In the genomic region with DNA sequence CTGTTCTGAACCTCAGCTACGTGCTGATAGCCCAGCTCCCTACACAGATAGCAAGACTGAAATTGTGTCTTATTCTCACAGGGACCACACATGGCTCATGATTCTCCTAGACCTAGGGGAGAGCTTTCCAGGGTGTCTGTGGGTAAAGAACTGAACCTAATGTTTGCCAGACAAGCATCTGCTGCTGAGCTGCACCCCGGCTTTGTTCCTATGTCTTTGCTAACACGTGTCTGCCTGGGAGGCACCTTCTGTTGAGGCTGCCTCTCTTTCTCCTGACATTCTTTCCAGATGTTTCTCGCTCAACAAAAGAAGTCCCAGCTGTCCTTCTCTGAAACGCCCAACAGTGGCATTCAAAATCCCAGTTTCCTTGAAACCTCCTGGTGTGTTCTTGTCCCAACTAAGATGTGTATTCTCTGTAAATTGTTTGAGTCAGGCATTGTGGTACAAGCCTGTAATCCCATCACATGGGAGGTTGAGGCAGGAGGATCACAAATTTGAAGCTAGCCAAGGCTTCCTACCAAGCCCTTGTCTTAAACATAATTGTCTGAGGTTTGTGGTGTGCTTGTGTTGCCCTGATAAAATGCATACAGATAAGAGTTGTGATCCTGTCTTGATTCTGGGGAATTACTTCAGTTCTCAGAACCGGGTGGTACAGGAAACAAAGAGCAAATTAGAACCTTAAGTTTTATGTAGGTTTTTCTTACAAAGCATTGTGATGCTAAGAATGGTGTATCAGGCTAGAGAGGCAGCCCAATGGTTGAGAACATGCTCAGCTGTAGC, we compare ENCODE assay signal across 22 mouse cellular contexts. TPM values are rescaled to one million over a fixed set of nuclear protein-coding genes. Genes with fewer than 3 reads are reported as not detected.
DNase-seq lines count a peak whose midpoint lies in the region; ATAC-seq and TF ChIP-seq lines count a peak whose summit lies in the region.
"Had no signal": no experiment of that assay in that cellular context is flagged by ENCODE, and none has a peak within 500 bp of the region (broad histone marks: within the 10 kb centered on the region; RNA-seq: fewer than 3 reads in every experiment).

No protein-coding gene starts in this region.

- WGBS in limb, embryonic 14.5 days: 49% methylated on average over 6 of the region's 6 CpGs
- WGBS in limb, embryonic 10.5 days: 78% methylated on average over 6 of the region's 6 CpGs
- WGBS in lung, adult 2 months: 65% methylated on average over 6 of the region's 6 CpGs
- WGBS in kidney, embryonic 14.5 days: 75% methylated on average over 6 of the region's 6 CpGs

- no peak for ATAC-seq in limb, embryonic 14.5 days (ENCODE audit: low FRiP score, low read depth)
- no peak for ATAC-seq in kidney, embryonic 14.5 days (ENCODE audit: low FRiP score, low TSS enrichment)
- ATAC-seq: activated CD4-positive, CD25-positive, alpha-beta regulatory T cell, adult 4 months; forebrain, embryonic 13.5 days; forebrain, postnatal 0 days; hindbrain, postnatal 0 days had no signal

- in situ Hi-C loops in ES-E14 (cut with MboI; ENCODE audit: low sequenced_read_pairs in 2 of 2, unreplicated experiment in 2 of 2): no loop called here

- no peaks in the 10 kb centered on the region for H3K27me3 ChIP-seq in limb, embryonic 14.5 days (ENCODE audit: control insufficient read depth, insufficient read depth, low read length)
- H3K27me3 ChIP-seq in limb, embryonic 10.5 days (ENCODE audit: low read depth, poor library complexity, severe bottlenecking): no peaks in the 10 kb centered on the region
- no peaks in the 10 kb centered on the region for H3K27me3 ChIP-seq in kidney, embryonic 14.5 days (ENCODE audit: control insufficient read depth, insufficient read depth, low read length)
- H3K27me3 ChIP-seq: embryonic facial prominence, embryonic 12.5 days; forebrain, embryonic 13.5 days; heart, embryonic 13.5 days; hindbrain, embryonic 12.5 days had no signal

- no peaks in the 10 kb centered on the region for H3K36me3 ChIP-seq in limb, embryonic 14.5 days (ENCODE audit: control insufficient read depth, insufficient read depth, low read length)
- H3K36me3 ChIP-seq in limb, embryonic 10.5 days: no peaks in the 10 kb centered on the region
- no peaks in the 10 kb centered on the region for H3K36me3 ChIP-seq in ES-E14 (ENCODE audit: control insufficient read depth, insufficient read depth, low read length, poor library complexity, severe bottlenecking)
- H3K36me3 ChIP-seq in kidney, embryonic 14.5 days (ENCODE audit: control insufficient read depth, insufficient read depth, low read length): no peaks in the 10 kb centered on the region
- H3K36me3 ChIP-seq: embryonic facial prominence, embryonic 12.5 days; heart, embryonic 13.5 days; hindbrain, embryonic 12.5 days had no signal

- H3K27ac ChIP-seq in limb, embryonic 14.5 days (replicated peaks; ENCODE audit: low read depth, low read length): no peak overlapping the region
- no peak overlapping the region for H3K27ac ChIP-seq in limb, embryonic 10.5 days
- no peak overlapping the region for H3K27ac ChIP-seq in ES-E14 (ENCODE audit: insufficient read depth, low read depth, low read length, poor library complexity, severe bottlenecking)
- no peak overlapping the region for H3K27ac ChIP-seq in kidney, embryonic 14.5 days (ENCODE audit: low read depth, low read length)
- H3K27ac ChIP-seq: embryonic facial prominence, embryonic 12.5 days; forebrain, embryonic 13.5 days; gastrocnemius, adult 2 months; heart, embryonic 13.5 days; hindbrain, embryonic 12.5 days; hindbrain, postnatal 0 days had no signal

- TF ChIP-seq CTCF in lung, adult 2 months (IDR thresholded peaks at IDR 0.05; ENCODE audit: insufficient read depth, low read length): no peak

- H3K9ac ChIP-seq in limb, embryonic 14.5 days (ENCODE audit: low read depth, low read length, severe bottlenecking): no peak overlapping the region
- no peak overlapping the region for H3K9ac ChIP-seq in ES-E14 (ENCODE audit: insufficient read depth, low read depth, low read length, poor library complexity, severe bottlenecking)
- no peak overlapping the region for H3K9ac ChIP-seq in kidney, embryonic 14.5 days (ENCODE audit: low read depth, low read length)
- H3K9ac ChIP-seq: embryonic facial prominence, embryonic 12.5 days; forebrain, embryonic 13.5 days; forebrain, postnatal 0 days; heart, embryonic 13.5 days; hindbrain, embryonic 12.5 days had no signal

- H3K4me3 ChIP-seq in limb, embryonic 14.5 days (replicated peaks; ENCODE audit: low read length): no peak overlapping the region
- no peak overlapping the region for H3K4me3 ChIP-seq in limb, embryonic 10.5 days
- H3K4me3 ChIP-seq in ES-E14 (ENCODE audit: insufficient read depth in 1 of 2, low read depth in 1 of 2, low read length in 2 of 2, poor library complexity in 1 of 2, severe bottlenecking in 1 of 2): no peak overlapping the region
- H3K4me3 ChIP-seq in lung, adult 2 months (replicated peaks; ENCODE audit: extremely low read depth, low read depth, low read length): no peak overlapping the region
- H3K4me3 ChIP-seq in kidney, embryonic 14.5 days (ENCODE audit: low read length): no peak overlapping the region
- H3K4me3 ChIP-seq: embryonic facial prominence, embryonic 12.5 days; forebrain, embryonic 13.5 days; gastrocnemius, adult 2 months; heart, embryonic 13.5 days; hindbrain, embryonic 12.5 days had no signal

- H3K9me3 ChIP-seq in limb, embryonic 14.5 days (ENCODE audit: control insufficient read depth, low read length): no peaks in the 10 kb centered on the region
- H3K9me3 ChIP-seq in limb, embryonic 10.5 days (replicated peaks): no peaks in the 10 kb centered on the region
- H3K9me3 ChIP-seq in ES-E14 (ENCODE audit: control insufficient read depth, insufficient read depth, low read depth, low read length): no peaks in the 10 kb centered on the region
- no peaks in the 10 kb centered on the region for H3K9me3 ChIP-seq in kidney, embryonic 14.5 days (ENCODE audit: control insufficient read depth, low read length)
- H3K9me3 ChIP-seq: embryonic facial prominence, embryonic 12.5 days; forebrain, embryonic 13.5 days; heart, embryonic 13.5 days; hindbrain, embryonic 12.5 days had no signal

- DNase-seq in limb, embryonic 14.5 days (ENCODE audit: low spot score): peak; percentile 23
- no peak for DNase-seq in limb, embryonic 10.5 days (ENCODE audit: low spot score)
- DNase-seq in ES-E14 (ENCODE audit: low read depth, low spot score) (peak; percentile 28), ZHBTc4 (ENCODE audit: low read depth, low spot score) (peak; percentile 83)
- DNase-seq in thymus, postnatal 4 days: no peak
- no peak for DNase-seq in lung, adult 2 months
- DNase-seq: adrenal gland, postnatal 14 days; cerebellum, adult 18-20 months; cerebellum, adult 9-11 months; cerebellum, postnatal 36 days; forebrain, postnatal 0 days; gastrocnemius, adult 2 months; gastrocnemius, postnatal 25 days; heart, postnatal 36 days; kidney, adult 18-20 months had no signal

- H3K4me2 ChIP-seq in limb, embryonic 14.5 days (replicated peaks; ENCODE audit: low read depth, low read length, severe bottlenecking): no peak overlapping the region
- H3K4me2 ChIP-seq in kidney, embryonic 14.5 days (replicated peaks; ENCODE audit: low read depth, low read length): no peak overlapping the region
- H3K4me2 ChIP-seq: embryonic facial prominence, embryonic 12.5 days; forebrain, embryonic 13.5 days; heart, embryonic 13.5 days; hindbrain, embryonic 12.5 days had no signal

- no peak for TF ChIP-seq POLR2A in limb, embryonic 14.5 days (IDR thresholded peaks at IDR 0.05; ENCODE audit: borderline replicate concordance, extremely low read depth, insufficient read depth, insufficient read length)
- no peak for TF ChIP-seq POLR2A in lung, adult 2 months (IDR thresholded peaks at IDR 0.05; ENCODE audit: borderline replicate concordance, extremely low read depth, low read depth, low read length)

- no peaks in the 10 kb centered on the region for H3K4me1 ChIP-seq in limb, embryonic 14.5 days (ENCODE audit: control insufficient read depth, insufficient read depth, low read length)
- H3K4me1 ChIP-seq in limb, embryonic 10.5 days: no peaks in the 10 kb centered on the region
- H3K4me1 ChIP-seq in ES-E14 (ENCODE audit: control insufficient read depth in 2 of 2, insufficient read depth in 2 of 2, low read length in 2 of 2, poor library complexity in 1 of 2): peaks cover 0 to 6% of the 10 kb centered on the region in 2 experiments; a peak in 2 of 4 replicates
- H3K4me1 ChIP-seq in lung, adult 2 months (ENCODE audit: control insufficient read depth, insufficient read depth, low read length): no peaks in the 10 kb centered on the region
- H3K4me1 ChIP-seq in kidney, embryonic 14.5 days (ENCODE audit: control insufficient read depth, insufficient read depth, low read length): no peaks in the 10 kb centered on the region
- H3K4me1 ChIP-seq: embryonic facial prominence, embryonic 12.5 days; forebrain, embryonic 13.5 days; hindbrain, embryonic 12.5 days had no signal

TF ChIP-seq in ES-E14, 5 proteins besides CTCF, POLR2A, EP300 and RAD21:
- TF ChIP-seq HCFC1 (IDR thresholded peaks at IDR 0.05; ENCODE audit: borderline replicate concordance, insufficient read depth, low read length) (no peak), MAFK (IDR thresholded peaks at IDR 0.05; ENCODE audit: insufficient read depth, low read depth, low read length) (no peak), ZC3H11A (IDR thresholded peaks at IDR 0.05; ENCODE audit: borderline replicate concordance, low read depth, low read length) (no peak), CHD2 (IDR thresholded peaks at IDR 0.05; ENCODE audit: low read depth, low read length) (peak; percentile 24; the same call in 1 of the 2 replicates)
TF ChIP-seq in ES-E14: peak in this region for 1.

RNA-seq across cellular contexts. Expression of a gene that starts 27.0 kb away (rescaled TPM):
- polyA plus RNA-seq in limb, embryonic 14.5 days (2012; rRNA removed): 4.1 and 4.6 TPM in 2 replicates
- polyA plus RNA-seq in limb, embryonic 14.5 days (2014; fragmentation: Nextera tagmentation; extraction: Ambion mirVana): 1.7 and 1.8 TPM in 2 replicates
- polyA plus RNA-seq in limb, embryonic 10.5 days (2016; fragmentation: Nextera tagmentation; extraction: Ambion mirVana): 0.89 and 0.98 TPM in 2 replicates
- total RNA-seq in ES-E14 (2012; rRNA removed): 13.6 and 41.1 TPM in 2 replicates
- 1.8 and 2.1 TPM in 2 replicates for polyA plus RNA-seq in lung, adult 2 months (2012; rRNA removed)
- polyA plus RNA-seq in kidney, embryonic 14.5 days (2014; fragmentation: Nextera tagmentation; extraction: Ambion mirVana): 1.3 and 1.6 TPM in 2 replicates

Comparison
In these comparisons a context has a peak if more than half of its experiments do, and no peak if none do; other contexts are left out.
1. DNase-seq: peak in limb, embryonic 14.5 days (single experiment), ES-E14 (single experiment) and ZHBTc4 (single experiment); none in limb, embryonic 10.5 days (single experiment), thymus, postnatal 4 days (single experiment) and lung, adult 2 months (single experiment).